Mouse (Mus musculus): ENCODE data around the gene Samd4. TPM values are rescaled to one million over a fixed set of nuclear protein-coding genes. Genes with fewer than 3 reads are reported as not detected.

The Samd4 gene
- polyA plus RNA-seq, 1 experiment = 3.9 TPM

DNA sequence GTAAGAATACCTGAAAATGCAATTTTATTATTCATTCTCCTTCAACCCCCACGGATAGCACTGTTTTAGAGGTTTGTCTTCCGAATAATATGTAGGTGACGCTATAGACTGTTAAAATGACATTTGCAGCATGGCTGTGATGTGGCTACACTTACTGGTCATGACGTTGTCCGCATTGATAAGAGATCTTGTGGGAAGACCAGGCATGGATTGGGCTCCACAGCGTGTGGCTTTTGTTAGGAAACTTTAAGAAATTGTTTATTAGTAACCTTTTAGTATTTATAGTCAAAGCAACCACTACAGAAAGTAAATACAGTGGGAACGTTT lies 2.7 kb downstream of the Samd4 start:
- no peak for DNase-seq
- H3K27me3 ChIP-seq (replicated peaks; ENCODE audit: control insufficient read depth, insufficient read depth, low read length) = no peaks in the 10 kb centered on the region; the same call in 1 of the 2 replicates
- TF ChIP-seq CTCF (conservative IDR thresholded peaks at IDR 0.05; ENCODE audit: insufficient read depth, insufficient read length, low read depth, low read length) (no peak), POLR2A (IDR thresholded peaks at IDR 0.05; ENCODE audit: low read depth, low read length) (no peak)
- H3K4me3 ChIP-seq (ENCODE audit: insufficient read depth, low read depth, low read length) = peak overlapping the region; percentile 58
- H3K36me3 ChIP-seq (ENCODE audit: control insufficient read depth, insufficient read depth, low read length) = no peaks in the 10 kb centered on the region
- no peak overlapping the region; the same call in 1 of the 2 replicates for H3K27ac ChIP-seq (ENCODE audit: insufficient read depth, low read depth, low read length)
- WGBS = 14% methylated on average over 7 of the region's 7 CpGs
- H3K4me1 ChIP-seq (ENCODE audit: control insufficient read depth, insufficient read depth, low read length) = peaks cover 3% of the 10 kb centered on the region; the same call in 1 of the 2 replicates

DNA sequence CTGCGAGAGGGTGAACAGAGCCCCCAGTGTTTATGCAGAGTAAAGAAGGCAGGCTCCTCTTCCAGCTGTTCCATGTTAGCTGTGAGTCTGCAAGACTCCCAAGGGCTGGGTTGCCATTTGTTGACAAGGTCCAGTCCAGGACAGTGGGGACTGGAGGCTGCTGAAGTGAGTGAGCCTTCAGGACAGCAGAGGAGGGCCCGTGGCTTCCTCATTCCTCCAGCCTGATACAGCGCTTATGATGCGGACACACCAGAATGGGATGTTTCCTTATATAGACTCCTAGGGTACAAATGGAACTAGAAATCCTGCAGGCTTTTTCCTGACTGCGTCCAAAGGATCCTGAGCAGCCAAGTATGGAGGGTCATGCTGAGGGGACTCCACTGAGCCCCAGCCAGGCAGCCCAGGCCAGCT lies 3.2 kb downstream of the Samd4 start:
- 39% methylated on average over 5 of the region's 5 CpGs for WGBS
- Histone ChIP-seq H3K27ac (ENCODE audit: insufficient read depth, low read depth, low read length) (peak overlapping the region; percentile 24; the same call in 1 of the 2 replicates), H3K27me3 (replicated peaks; ENCODE audit: control insufficient read depth, insufficient read depth, low read length) (no peaks in the 10 kb centered on the region; the same call in 1 of the 2 replicates), H3K36me3 (ENCODE audit: control insufficient read depth, insufficient read depth, low read length) (no peaks in the 10 kb centered on the region), H3K4me3 (ENCODE audit: insufficient read depth, low read depth, low read length) (0 out of 2 replicates have a peak overlapping the region, but pooled peaks have one; percentile 16), H3K4me1 (ENCODE audit: control insufficient read depth, insufficient read depth, low read length) (peaks cover 3% of the 10 kb centered on the region; the same call in 1 of the 2 replicates)
- TF ChIP-seq CTCF (conservative IDR thresholded peaks at IDR 0.05; ENCODE audit: insufficient read depth, insufficient read length, low read depth, low read length) (no peak), POLR2A (IDR thresholded peaks at IDR 0.05; ENCODE audit: low read depth, low read length) (no peak)
- DNase-seq = peak; percentile 38

DNA sequence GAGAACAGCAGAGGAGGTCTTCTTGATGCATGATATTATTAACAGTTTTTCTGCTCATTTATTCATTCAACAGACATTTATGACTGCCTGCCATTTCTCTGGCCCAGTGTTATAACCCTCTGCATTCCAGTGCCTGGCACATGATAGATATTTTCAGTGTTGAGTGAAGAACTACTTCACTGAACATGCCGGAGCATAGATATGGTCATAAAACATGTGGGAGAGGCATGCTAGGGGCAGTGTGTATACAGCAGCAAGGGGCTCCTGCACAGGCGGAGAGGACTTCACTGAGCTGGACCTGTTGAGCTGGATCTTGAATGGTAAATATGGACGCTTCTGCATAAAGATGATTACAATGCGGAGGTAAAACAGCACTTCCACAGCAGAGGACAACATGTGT lies 6.4 kb downstream of the Samd4 start:
- Histone ChIP-seq H3K4me3 (ENCODE audit: insufficient read depth, low read depth, low read length) (no peak overlapping the region), H3K4me1 (ENCODE audit: control insufficient read depth, insufficient read depth, low read length) (no peaks in the 10 kb centered on the region), H3K27me3 (replicated peaks; ENCODE audit: control insufficient read depth, insufficient read depth, low read length) (no peaks in the 10 kb centered on the region; the same call in 1 of the 2 replicates), H3K36me3 (ENCODE audit: control insufficient read depth, insufficient read depth, low read length) (no peaks in the 10 kb centered on the region), H3K27ac (ENCODE audit: insufficient read depth, low read depth, low read length) (no peak overlapping the region)
- TF ChIP-seq CTCF (conservative IDR thresholded peaks at IDR 0.05; ENCODE audit: insufficient read depth, insufficient read length, low read depth, low read length) (no peak), POLR2A (IDR thresholded peaks at IDR 0.05; ENCODE audit: low read depth, low read length) (no peak)
- 89% methylated on average over 4 of the region's 4 CpGs for whole genome bisulfite sequencing
- no peak for DNase-seq

GRCm38 (mm10) chr14:46893961-46894360 lies 11.3 kb downstream of the Samd4 start:
- H3K27ac ChIP-seq (ENCODE audit: insufficient read depth, low read depth, low read length) = no peak overlapping the region
- no peaks in the 10 kb centered on the region for H3K27me3 ChIP-seq (replicated peaks; ENCODE audit: control insufficient read depth, insufficient read depth, low read length)
- no peak for TF ChIP-seq CTCF (conservative IDR thresholded peaks at IDR 0.05; ENCODE audit: insufficient read depth, insufficient read length, low read depth, low read length)
- TF ChIP-seq POLR2A (IDR thresholded peaks at IDR 0.05; ENCODE audit: low read depth, low read length) = no peak
- H3K4me1 ChIP-seq (ENCODE audit: control insufficient read depth, insufficient read depth, low read length) = no peaks in the 10 kb centered on the region
- WGBS = 88% methylated on average over 10 of the region's 10 CpGs
- no peak for DNase-seq
- no peaks in the 10 kb centered on the region for H3K36me3 ChIP-seq (ENCODE audit: control insufficient read depth, insufficient read depth, low read length)
- H3K4me3 ChIP-seq (ENCODE audit: insufficient read depth, low read depth, low read length) = no peak overlapping the region

- no peaks in the 10 kb centered on the region for H3K4me1 ChIP-seq (ENCODE audit: control insufficient read depth, insufficient read depth, low read length)
- no peaks in the 10 kb centered on the region for H3K27me3 ChIP-seq (replicated peaks; ENCODE audit: control insufficient read depth, insufficient read depth, low read length)
- DNase-seq = no peak
- WGBS = 84% methylated on average over 5 of the region's 5 CpGs
- no peak overlapping the region for H3K27ac ChIP-seq (ENCODE audit: insufficient read depth, low read depth, low read length)
- no peak overlapping the region for H3K4me3 ChIP-seq (ENCODE audit: insufficient read depth, low read depth, low read length)
- TF ChIP-seq POLR2A (IDR thresholded peaks at IDR 0.05; ENCODE audit: low read depth, low read length) = no peak
- no peak for TF ChIP-seq CTCF (conservative IDR thresholded peaks at IDR 0.05; ENCODE audit: insufficient read depth, insufficient read length, low read depth, low read length)
- no peaks in the 10 kb centered on the region for H3K36me3 ChIP-seq (ENCODE audit: control insufficient read depth, insufficient read depth, low read length)
These were observed 15.3 kb downstream of the Samd4 start for GRCm38 (mm10) chr14:46897953-46898352.

- H3K27me3 ChIP-seq (replicated peaks; ENCODE audit: control insufficient read depth, insufficient read depth, low read length) = no peaks in the 10 kb centered on the region
- no peak overlapping the region for H3K4me3 ChIP-seq (ENCODE audit: insufficient read depth, low read depth, low read length)
- H3K36me3 ChIP-seq (ENCODE audit: control insufficient read depth, insufficient read depth, low read length) = no peaks in the 10 kb centered on the region
- H3K27ac ChIP-seq (ENCODE audit: insufficient read depth, low read depth, low read length) = no peak overlapping the region
- no peaks in the 10 kb centered on the region for H3K4me1 ChIP-seq (ENCODE audit: control insufficient read depth, insufficient read depth, low read length)
- DNase-seq = no peak
- 58% methylated on average over 3 of the region's 3 CpGs for WGBS
- TF ChIP-seq POLR2A (IDR thresholded peaks at IDR 0.05; ENCODE audit: low read depth, low read length) (no peak), CTCF (conservative IDR thresholded peaks at IDR 0.05; ENCODE audit: insufficient read depth, insufficient read length, low read depth, low read length) (no peak)
These were observed 16.0 kb downstream of the Samd4 start for GRCm38 (mm10) chr14:46898626-46899025.

GRCm38 (mm10) chr14:46902498-46903087 lies 19.9 kb downstream of the Samd4 start:
- 63% methylated on average over 9 of the region's 9 CpGs for WGBS
- no peaks in the 10 kb centered on the region for H3K27me3 ChIP-seq (replicated peaks; ENCODE audit: control insufficient read depth, insufficient read depth, low read length)
- TF ChIP-seq CTCF (conservative IDR thresholded peaks at IDR 0.05; ENCODE audit: insufficient read depth, insufficient read length, low read depth, low read length) = no peak
- TF ChIP-seq POLR2A (IDR thresholded peaks at IDR 0.05; ENCODE audit: low read depth, low read length) = no peak
- no peak overlapping the region for H3K4me3 ChIP-seq (ENCODE audit: insufficient read depth, low read depth, low read length)
- H3K4me1 ChIP-seq (ENCODE audit: control insufficient read depth, insufficient read depth, low read length) = no peaks in the 10 kb centered on the region
- no peaks in the 10 kb centered on the region for H3K36me3 ChIP-seq (ENCODE audit: control insufficient read depth, insufficient read depth, low read length)
- DNase-seq = no peak
- H3K27ac ChIP-seq (ENCODE audit: insufficient read depth, low read depth, low read length) = no peak overlapping the region

Measured in kidney, adult 2 months (tissue).